Comparison of ENCODE assay signal across 11 mouse cellular contexts in genomic region chr11:98455484-98455883, GRCm38 (mm10). TPM values are rescaled to one million over a fixed set of nuclear protein-coding genes. Genes with fewer than 3 reads are reported as not detected.
DNase-seq lines count a peak whose midpoint lies in the region; ATAC-seq and TF ChIP-seq lines count a peak whose summit lies in the region.
"Had no signal": no experiment of that assay in that cellular context is flagged by ENCODE, and none has a peak within 500 bp of the region (broad histone marks: within the 10 kb centered on the region; RNA-seq: fewer than 3 reads in every experiment).

No protein-coding gene starts in this region.

- H3K4me1 ChIP-seq in intestine, postnatal 0 days (replicated peaks; ENCODE audit: control insufficient read depth, insufficient read depth, low read length) = no peaks in the 10 kb centered on the region
- 0 out of 2 replicates have a peak, but pooled peaks cover 4% of the 10 kb centered on the region for H3K4me1 ChIP-seq in intestine, embryonic 16.5 days (ENCODE audit: control insufficient read depth, insufficient read depth, low read length)
- peaks cover 35% of the 10 kb centered on the region for H3K4me1 ChIP-seq in thymus, adult 2 months (replicated peaks; ENCODE audit: control insufficient read depth, insufficient read depth, low read length)
- peaks cover 27% of the 10 kb centered on the region for H3K4me1 ChIP-seq in embryonic facial prominence, embryonic 10.5 days

- H3K9ac ChIP-seq in intestine, postnatal 0 days (ENCODE audit: low read depth, low read length) = no peak overlapping the region
- no peak overlapping the region for H3K9ac ChIP-seq in intestine, embryonic 16.5 days (ENCODE audit: low read depth, low read length)
- H3K9ac ChIP-seq: forebrain, embryonic 13.5 days; liver, embryonic 13.5 days; neural tube, embryonic 13.5 days had no signal

- WGBS in intestine, postnatal 0 days = 79% methylated on average over 4 of the region's 4 CpGs
- WGBS in intestine, embryonic 16.5 days = 78% methylated on average over 4 of the region's 4 CpGs
- WGBS in thymus, adult 2 months = 89% methylated on average over 4 of the region's 4 CpGs
- 82% methylated on average over 4 of the region's 4 CpGs for WGBS in embryonic facial prominence, embryonic 10.5 days

- no peaks in the 10 kb centered on the region for H3K9me3 ChIP-seq in intestine, postnatal 0 days (ENCODE audit: control insufficient read depth)
- no peaks in the 10 kb centered on the region for H3K9me3 ChIP-seq in intestine, embryonic 16.5 days (ENCODE audit: control insufficient read depth, low read length)
- no peaks in the 10 kb centered on the region for H3K9me3 ChIP-seq in embryonic facial prominence, embryonic 10.5 days
- H3K9me3 ChIP-seq: forebrain, embryonic 13.5 days; liver, embryonic 13.5 days; neural tube, embryonic 13.5 days had no signal

- H3K4me3 ChIP-seq in intestine, postnatal 0 days (ENCODE audit: low read depth, low read length) = no peak overlapping the region
- no peak overlapping the region for H3K4me3 ChIP-seq in intestine, embryonic 16.5 days (ENCODE audit: low read length)
- H3K4me3 ChIP-seq in thymus, adult 2 months (ENCODE audit: control insufficient read depth, insufficient read depth, low read length) = no peak overlapping the region
- no peak overlapping the region for H3K4me3 ChIP-seq in embryonic facial prominence, embryonic 10.5 days
- H3K4me3 ChIP-seq: forebrain, embryonic 13.5 days; liver, embryonic 13.5 days; neural tube, embryonic 13.5 days had no signal

- H3K36me3 ChIP-seq in intestine, postnatal 0 days (ENCODE audit: control insufficient read depth, insufficient read depth) = peaks cover 45% of the 10 kb centered on the region
- peaks cover 13% of the 10 kb centered on the region for H3K36me3 ChIP-seq in intestine, embryonic 16.5 days (ENCODE audit: control insufficient read depth, insufficient read depth, low read length)
- H3K36me3 ChIP-seq in thymus, adult 2 months (ENCODE audit: control insufficient read depth, insufficient read depth, low read length) = no peaks in the 10 kb centered on the region
- peaks cover 31% of the 10 kb centered on the region for H3K36me3 ChIP-seq in embryonic facial prominence, embryonic 10.5 days (replicated peaks)
- H3K36me3 ChIP-seq: neural tube, embryonic 13.5 days had no signal

- ATAC-seq in intestine, postnatal 0 days = no peak
- ATAC-seq in intestine, embryonic 16.5 days = no peak
- ATAC-seq: forebrain, embryonic 13.5 days had no signal

- peak; percentile 56 for TF ChIP-seq CTCF in intestine, postnatal 0 days (IDR thresholded peaks at IDR 0.05; ENCODE audit: low read depth)
- TF ChIP-seq CTCF in thymus, adult 2 months (IDR thresholded peaks at IDR 0.05; ENCODE audit: borderline replicate concordance, control insufficient read depth, extremely low read depth, insufficient read depth, low read length, poor library complexity) = no peak

- no peak overlapping the region for H3K27ac ChIP-seq in intestine, postnatal 0 days (ENCODE audit: low read depth, low read length)
- no peak overlapping the region for H3K27ac ChIP-seq in intestine, embryonic 16.5 days (ENCODE audit: low read length)
- no peak overlapping the region for H3K27ac ChIP-seq in thymus, adult 2 months (ENCODE audit: control insufficient read depth, insufficient read depth, low read length)
- H3K27ac ChIP-seq in embryonic facial prominence, embryonic 10.5 days (replicated peaks) = no peak overlapping the region
- H3K27ac ChIP-seq: forebrain, embryonic 13.5 days; liver, embryonic 13.5 days; neural tube, embryonic 13.5 days had no signal

- no peak for TF ChIP-seq POLR2A in thymus, adult 2 months (IDR thresholded peaks at IDR 0.05; ENCODE audit: control insufficient read depth, extremely low read depth, insufficient read depth, low read length, poor library complexity)

- DNase-seq in thymus, postnatal 0 days (ENCODE audit: low spot score) = peak; percentile 49
- DNase-seq in thymus, adult 2 months = no peak
- DNase-seq in NIH3T3 (ENCODE audit: low read depth) = peak; percentile 14
- no peak for DNase-seq in right cerebral cortex, adult 18-20 months
- DNase-seq in embryonic facial prominence, embryonic 10.5 days (ENCODE audit: low spot score) = no peak
- DNase-seq: liver, embryonic 13.5 days; spleen, adult 18-20 months had no signal

- H3K4me2 ChIP-seq in intestine, postnatal 0 days (replicated peaks; ENCODE audit: low read depth) = no peak overlapping the region
- H3K4me2 ChIP-seq in intestine, embryonic 16.5 days (ENCODE audit: low read depth, low read length) = no peak overlapping the region
- H3K4me2 ChIP-seq: forebrain, embryonic 13.5 days; liver, embryonic 13.5 days; neural tube, embryonic 13.5 days had no signal

- H3K27me3 ChIP-seq in intestine, postnatal 0 days (replicated peaks; ENCODE audit: control insufficient read depth, insufficient read depth, low read length) = 0 out of 2 replicates have a peak, but pooled peaks cover 4% of the 10 kb centered on the region
- H3K27me3 ChIP-seq in intestine, embryonic 16.5 days (replicated peaks; ENCODE audit: control insufficient read depth, insufficient read depth, low read length) = peaks cover 2% of the 10 kb centered on the region; the same call in 1 of the 2 replicates
- H3K27me3 ChIP-seq in thymus, adult 2 months (ENCODE audit: control insufficient read depth, insufficient read depth, low read length) = no peaks in the 10 kb centered on the region
- H3K27me3 ChIP-seq in embryonic facial prominence, embryonic 10.5 days (replicated peaks; ENCODE audit: low read depth, poor library complexity, severe bottlenecking) = peaks cover 72% of the 10 kb centered on the region

RNA-seq across cellular contexts. Expression of gene Grb7, which starts 9.3 kb away (rescaled TPM):
- polyA plus RNA-seq in intestine, postnatal 0 days (2015; fragmentation: Nextera tagmentation; extraction: Ambion mirVana) = 50.2 and 50.7 TPM in 2 replicates
- polyA plus RNA-seq in intestine, embryonic 16.5 days (2015; fragmentation: Nextera tagmentation; extraction: Ambion mirVana) = 87.1 and 87.3 TPM in 2 replicates
- 3.7 and 4.5 TPM in 2 replicates for polyA plus RNA-seq in thymus, postnatal 0 days (2015; fragmentation: Nextera tagmentation; extraction: Ambion mirVana)
- 6.7 and 6.8 TPM in 2 replicates for polyA plus RNA-seq in thymus, adult 2 months (2012; rRNA removed)
- polyA plus RNA-seq in embryonic facial prominence, embryonic 10.5 days (2016; fragmentation: Nextera tagmentation; extraction: Ambion mirVana) = 11.9 and 13.3 TPM in 2 replicates

RNA-seq across cellular contexts. Expression of gene Mien1, which starts 16.7 kb away (rescaled TPM):
- 264 and 265 TPM in 2 replicates for polyA plus RNA-seq in intestine, postnatal 0 days (2015; fragmentation: Nextera tagmentation; extraction: Ambion mirVana)
- 279 and 304 TPM in 2 replicates for polyA plus RNA-seq in intestine, embryonic 16.5 days (2015; fragmentation: Nextera tagmentation; extraction: Ambion mirVana)
- 227 and 241 TPM in 2 replicates for polyA plus RNA-seq in thymus, postnatal 0 days (2015; fragmentation: Nextera tagmentation; extraction: Ambion mirVana)
- polyA plus RNA-seq in thymus, adult 2 months (2012; rRNA removed) = 70.5 and 96.7 TPM in 2 replicates
- 83.5 and 85.9 TPM in 2 replicates for polyA plus RNA-seq in embryonic facial prominence, embryonic 10.5 days (2016; fragmentation: Nextera tagmentation; extraction: Ambion mirVana)

RNA-seq across cellular contexts. Expression of gene Erbb2, which starts 43.2 kb away (rescaled TPM):
- 19.4 and 20.7 TPM in 2 replicates for polyA plus RNA-seq in intestine, postnatal 0 days (2015; fragmentation: Nextera tagmentation; extraction: Ambion mirVana)
- 33.8 and 37.5 TPM in 2 replicates for polyA plus RNA-seq in intestine, embryonic 16.5 days (2015; fragmentation: Nextera tagmentation; extraction: Ambion mirVana)
- 2.5 and 3.1 TPM in 2 replicates for polyA plus RNA-seq in thymus, postnatal 0 days (2015; fragmentation: Nextera tagmentation; extraction: Ambion mirVana)
- polyA plus RNA-seq in thymus, adult 2 months (2012; rRNA removed) = 6.0 and 6.6 TPM in 2 replicates
- 27.5 and 29.5 TPM in 2 replicates for polyA plus RNA-seq in embryonic facial prominence, embryonic 10.5 days (2016; fragmentation: Nextera tagmentation; extraction: Ambion mirVana)

RNA-seq across cellular contexts. Expression of gene Pgap3, which starts 55.2 kb away (rescaled TPM):
- 14.7 and 15.1 TPM in 2 replicates for polyA plus RNA-seq in intestine, postnatal 0 days (2015; fragmentation: Nextera tagmentation; extraction: Ambion mirVana)
- polyA plus RNA-seq in intestine, embryonic 16.5 days (2015; fragmentation: Nextera tagmentation; extraction: Ambion mirVana) = 19.5 and 20.4 TPM in 2 replicates
- polyA plus RNA-seq in thymus, postnatal 0 days (2015; fragmentation: Nextera tagmentation; extraction: Ambion mirVana) = 12.1 and 12.7 TPM in 2 replicates
- 51.8 and 52.5 TPM in 2 replicates for polyA plus RNA-seq in thymus, adult 2 months (2012; rRNA removed)
- 9.6 TPM in 2 replicates for polyA plus RNA-seq in embryonic facial prominence, embryonic 10.5 days (2016; fragmentation: Nextera tagmentation; extraction: Ambion mirVana)

Comparison
In these comparisons a context has a peak if more than half of its experiments do, and no peak if none do; other contexts are left out.
1. DNase-seq: peak in thymus, postnatal 0 days (single experiment) and NIH3T3 (single experiment); none in thymus, adult 2 months (single experiment), right cerebral cortex, adult 18-20 months (single experiment) and embryonic facial prominence, embryonic 10.5 days (single experiment).